Mouse (Mus musculus): ENCODE results near the gene Treml2.
A peak's percentile ranks its signal among the peaks of the same experiment; 100 is the strongest.
"Not testable (repeated sequence)": the region's sequence is repeated elsewhere in the genome, so short reads cannot be mapped to it uniquely, and the experiment has no call there.

Gene Treml2

GRCm38 (mm10) chr17:48293500-48294194 is 5.7 kb upstream of the Treml2 start:
- DNase-seq (ENCODE audit: low spot score in 2 of 2) = no peak

DNA sequence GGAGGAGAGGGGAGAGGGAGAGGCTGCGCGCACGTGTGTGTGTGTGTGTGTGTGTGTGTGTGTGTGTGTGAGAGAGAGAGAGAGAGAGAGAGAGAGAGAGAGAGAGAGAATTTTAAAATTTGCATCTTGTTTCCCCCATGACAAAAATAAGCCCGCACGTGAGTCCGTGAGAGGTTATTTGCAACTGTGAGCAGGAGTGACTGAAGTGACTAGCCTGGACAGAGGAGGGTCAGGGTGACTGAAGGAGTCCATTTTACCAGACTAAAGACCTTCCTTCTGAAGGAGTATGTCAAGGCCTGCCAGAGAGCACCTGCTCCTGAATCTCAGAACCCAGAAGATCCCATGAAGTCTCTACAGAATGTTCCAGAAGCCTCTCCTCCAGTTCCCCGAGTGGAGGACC is 458 bp downstream of the Treml2 start:
- no peak for DNase-seq (ENCODE audit: low spot score in 2 of 2)

DNA sequence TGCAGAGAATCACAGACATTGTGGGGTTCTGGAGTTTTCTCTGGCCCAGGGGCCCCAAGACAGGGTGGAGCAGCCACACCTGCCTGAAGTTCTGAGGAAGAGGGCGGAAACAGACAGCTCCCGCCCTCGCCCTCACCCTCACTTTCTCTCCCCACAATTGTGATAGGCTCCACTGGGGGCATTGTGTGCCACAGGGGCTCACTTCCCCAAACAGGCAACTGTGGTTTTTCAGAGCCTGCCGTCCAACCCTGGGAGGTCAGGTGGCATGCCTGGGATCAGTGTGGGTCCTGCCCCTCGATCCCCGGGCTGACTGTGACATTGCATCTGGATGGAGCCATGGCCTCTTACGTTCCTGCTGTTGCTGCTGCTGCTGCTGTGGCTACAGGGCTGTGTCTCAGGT is 901 bp downstream of the Treml2 start:
- DNase-seq (ENCODE audit: low spot score in 2 of 2) = peak; percentile 68 to 72

DNA sequence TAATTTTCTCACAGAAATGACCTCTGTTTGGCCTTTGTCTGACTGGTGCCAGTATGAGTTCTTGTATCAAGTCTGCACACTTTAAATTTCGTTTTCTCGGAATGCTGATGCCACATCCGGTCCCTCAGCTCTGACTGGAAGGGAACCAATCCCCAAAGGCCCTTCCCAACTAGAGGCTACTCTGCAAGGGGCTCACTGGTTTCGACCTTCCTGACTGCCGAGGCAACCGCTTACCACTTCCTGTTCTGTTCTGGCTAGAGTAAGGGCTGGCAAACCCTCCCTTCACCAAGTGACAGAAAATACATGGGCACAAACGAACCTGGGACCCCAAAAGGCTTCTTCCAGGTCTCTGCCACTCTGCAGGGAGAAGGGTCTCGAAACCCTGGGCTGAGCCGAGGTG is 1.6 kb downstream of the Treml2 start:
- DNase-seq (ENCODE audit: low spot score in 2 of 2) = peak; percentile 63 to 69

DNA sequence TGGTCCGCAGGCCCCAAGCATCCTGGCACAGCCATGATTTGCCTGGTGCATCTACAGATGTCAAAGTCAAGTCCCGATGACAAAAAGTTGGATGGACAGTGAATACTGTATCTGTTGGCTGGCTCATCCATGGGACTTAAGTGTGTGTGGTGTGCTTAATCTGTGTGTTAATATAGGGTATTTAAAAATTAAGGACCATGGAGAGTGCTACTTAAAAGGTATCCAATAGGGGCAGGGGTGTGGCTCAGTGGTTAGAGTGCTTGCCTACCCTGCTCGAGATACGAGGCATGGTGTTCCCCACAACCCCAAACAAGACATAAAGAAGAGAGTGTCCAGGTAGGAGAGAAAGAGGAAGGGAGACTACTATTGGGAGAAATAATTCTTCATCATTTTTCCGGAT is 2.5 kb downstream of the Treml2 start:
- no peak for DNase-seq (ENCODE audit: low spot score in 2 of 2)

DNA sequence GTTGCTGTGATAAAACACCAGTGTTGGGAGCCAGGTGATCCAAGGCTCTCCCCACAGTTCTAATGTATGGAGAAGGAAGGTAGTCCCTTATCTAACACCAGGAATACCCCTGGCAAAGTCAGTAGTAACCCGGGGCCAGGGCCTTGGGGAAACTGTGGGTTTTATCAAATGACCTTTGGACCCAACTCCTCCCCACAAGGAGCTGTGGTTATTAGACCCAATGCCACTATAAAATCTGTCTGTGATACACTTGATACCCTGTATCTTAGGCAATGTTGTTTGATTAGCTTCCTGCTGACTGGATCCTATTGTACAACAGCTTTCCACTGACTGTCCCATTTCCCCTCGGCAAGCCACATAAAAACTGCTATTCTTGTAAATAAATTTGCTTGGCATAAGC is 12.8 kb downstream of the Treml2 start:
- no peak for DNase-seq (ENCODE audit: low spot score in 2 of 2)

- DNase-seq (ENCODE audit: low spot score in 2 of 2) = not testable (repeated sequence)
These were observed 16.7 kb downstream of the Treml2 start, which contains the start of gene B430306N03Rik for GRCm38 (mm10) chr17:48315905-48316579. Gene B430306N03Rik (plus strand): TSS chr17:48316141.

DNA sequence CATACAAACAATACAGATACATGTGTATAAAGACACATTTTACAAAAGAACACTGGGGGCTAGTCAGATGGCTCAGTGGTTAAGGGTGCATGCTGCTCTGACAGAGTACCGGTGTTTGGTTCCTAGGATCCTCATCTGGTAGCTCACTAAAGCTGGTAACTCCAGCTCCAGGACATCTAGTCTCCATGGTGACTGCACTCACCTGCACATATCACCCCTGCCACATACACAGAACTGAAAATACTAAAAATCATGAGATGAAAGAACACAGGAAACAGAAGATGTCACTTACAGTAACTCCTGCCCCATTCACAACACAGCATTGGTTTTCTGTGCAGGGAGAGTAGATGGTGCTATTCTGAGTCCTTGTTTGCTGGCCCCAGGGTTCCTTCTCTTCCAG is 19.4 kb downstream of the Treml2 start:
- no peak for DNase-seq (ENCODE audit: low spot score in 2 of 2)

- no peak for DNase-seq (ENCODE audit: low spot score in 2 of 2)
These were observed 22.0 kb downstream of the Treml2 start for GRCm38 (mm10) chr17:48321279-48321678.

DNA sequence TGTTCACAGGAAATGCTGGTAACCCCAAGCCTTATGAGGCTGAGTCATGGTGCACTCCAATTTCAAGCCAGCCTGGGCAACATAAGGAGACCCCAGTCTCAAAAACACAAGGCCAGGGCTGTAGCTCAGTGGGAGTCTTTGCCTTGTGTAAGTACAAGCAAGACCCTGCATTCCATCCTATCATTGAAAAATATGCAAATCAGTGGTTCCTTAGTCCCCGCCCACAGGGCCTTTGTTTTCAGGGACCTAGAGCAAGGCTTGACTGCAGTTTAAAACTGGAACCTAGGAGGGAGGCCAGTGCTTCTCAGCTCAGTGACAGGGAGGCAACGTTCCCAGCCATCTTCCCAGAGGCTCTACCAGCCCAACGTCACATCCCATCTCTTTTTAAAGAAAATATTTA is 23.9 kb downstream of the Treml2 start:
- DNase-seq (ENCODE audit: low spot score in 2 of 2) = no peak

- DNase-seq (ENCODE audit: low spot score in 2 of 2) = no peak
These were observed 25.0 kb downstream of the Treml2 start for GRCm38 (mm10) chr17:48324258-48324657.

- DNase-seq (ENCODE audit: low spot score in 2 of 2) = no peak
These were observed 25.8 kb downstream of the Treml2 start for GRCm38 (mm10) chr17:48325093-48325492.

GRCm38 (mm10) chr17:48325638-48326037 is 26.3 kb downstream of the Treml2 start:
- DNase-seq (ENCODE audit: low spot score in 2 of 2) = no peak

GRCm38 (mm10) chr17:48326656-48327055 is 27.4 kb downstream of the Treml2 start:
- DNase-seq (ENCODE audit: low spot score in 2 of 2) = no peak

GRCm38 (mm10) chr17:48332524-48332923 is 33.2 kb downstream of the Treml2 start:
- no peak for DNase-seq (ENCODE audit: low spot score in 2 of 2)

GRCm38 (mm10) chr17:48334186-48334585 is 34.9 kb downstream of the Treml2 start:
- DNase-seq (ENCODE audit: low spot score in 2 of 2) = no peak

- DNase-seq (ENCODE audit: low spot score in 2 of 2) = peak; percentile 48 to 89
These were observed 37.6 kb downstream of the Treml2 start for GRCm38 (mm10) chr17:48336857-48337256.

DNA sequence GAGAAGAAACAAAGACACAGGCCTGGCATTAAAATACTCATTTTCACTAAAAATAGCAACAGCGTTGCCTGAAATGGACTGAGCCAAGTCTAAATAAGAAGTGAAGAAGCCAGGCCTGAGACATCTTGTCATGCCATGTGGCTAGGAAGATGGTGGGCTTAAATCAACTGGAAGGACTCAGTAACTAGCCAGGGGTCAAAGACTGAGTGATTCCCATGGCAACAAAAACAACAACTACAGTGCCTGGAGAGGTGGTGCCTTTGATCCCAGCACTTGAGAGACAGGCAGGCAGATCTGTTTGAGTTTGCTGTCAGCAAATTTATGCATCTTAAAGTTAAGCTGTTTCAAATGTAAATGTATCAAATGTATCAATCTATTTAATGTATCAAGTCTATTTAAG is 41.0 kb downstream of the Treml2 start:
- DNase-seq (ENCODE audit: low spot score in 2 of 2) = no peak

- no peak for DNase-seq (ENCODE audit: low spot score in 2 of 2)
These were observed 42.6 kb downstream of the Treml2 start for GRCm38 (mm10) chr17:48341947-48342346.

DNA sequence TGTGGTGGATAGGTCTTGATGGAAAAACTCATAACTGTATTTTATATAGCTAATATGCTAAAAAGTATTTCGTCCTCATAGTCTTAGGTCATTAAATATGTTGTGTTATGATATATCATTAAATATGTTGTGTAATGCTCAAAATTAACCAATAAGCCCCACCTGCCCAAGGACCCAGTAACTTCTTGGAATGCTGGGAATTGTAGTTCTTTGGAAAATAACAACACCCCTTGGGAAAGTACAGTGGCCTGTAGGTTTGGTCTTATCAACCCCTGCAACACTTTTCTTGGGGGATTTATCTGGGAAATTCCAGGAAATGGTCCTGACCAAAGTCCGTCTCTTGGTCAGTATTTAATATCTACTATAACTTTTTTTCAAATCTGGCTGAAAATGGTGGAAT is 43.8 kb downstream of the Treml2 start:
- DNase-seq (ENCODE audit: low spot score in 2 of 2) = no peak

DNA sequence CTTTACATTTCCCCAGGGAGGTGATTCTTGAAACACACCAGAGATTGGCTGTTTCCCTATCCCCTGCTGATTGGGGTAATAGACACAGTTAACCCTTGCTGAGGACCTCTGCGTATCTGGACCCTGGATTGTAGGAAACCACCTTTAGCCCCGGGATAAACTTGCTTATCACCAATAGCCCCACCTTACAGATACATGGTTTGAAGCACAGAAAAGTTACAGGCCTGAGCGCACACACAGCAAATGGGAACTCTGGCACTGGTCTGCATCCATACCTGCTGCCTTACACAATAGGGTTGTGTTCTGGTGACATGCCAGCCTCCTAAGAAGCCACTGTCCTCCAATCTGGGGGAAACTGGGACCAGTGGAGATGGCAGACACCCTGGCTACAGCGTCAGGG is 46.5 kb downstream of the Treml2 start:
- DNase-seq (ENCODE audit: low spot score in 2 of 2) = no peak

DNA sequence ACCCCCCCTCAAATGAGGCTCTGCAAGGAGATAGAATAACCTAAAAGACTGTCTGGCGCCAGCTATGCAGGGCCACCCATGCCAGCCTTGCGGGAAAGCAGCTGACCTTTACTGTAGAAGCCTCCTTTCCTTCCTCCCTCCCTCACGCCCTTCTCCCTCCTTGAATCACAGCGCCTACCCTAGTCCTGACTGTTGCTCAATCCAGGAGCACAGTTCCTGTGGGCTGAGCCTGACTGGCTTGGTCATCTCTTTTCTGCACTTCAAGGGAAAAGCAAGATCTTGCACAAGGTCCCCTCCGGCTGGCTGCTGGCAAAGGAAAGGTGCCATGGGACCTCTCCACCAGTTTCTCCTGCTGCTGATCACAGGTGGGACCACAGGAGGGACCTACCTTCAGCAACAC is 46.9 kb downstream of the Treml2 start, which contains the start of gene Trem2:
Gene Trem2 (plus strand): TSS at position 171 of the 400 bp plus-strand sequence.
- no peak for DNase-seq (ENCODE audit: low spot score in 2 of 2)

- no peak for DNase-seq (ENCODE audit: low spot score in 2 of 2)
These were observed 47.5 kb downstream of the Treml2 start for GRCm38 (mm10) chr17:48346834-48347233.
